Mouse (Mus musculus) kidney, postnatal 14 days (tissue): ENCODE results near the gene Gmppa.
A peak's percentile ranks its signal among the peaks of the same experiment; 100 is the strongest.

Source experiments
- DNase-seq: peaks from one replicate; pipeline ENCODE4 v3.0.0; 2022; ENCODE audit warnings: mixed read lengths

The Gmppa gene

GRCm38 (mm10) chr1:75456746-75457564 lies 21.2 kb downstream of the Gmppa start:
- DNase-seq: no peak

- DNase-seq: no peak
These were observed 21.9 kb downstream of the Gmppa start for GRCm38 (mm10) chr1:75457710-75458024.

DNA sequence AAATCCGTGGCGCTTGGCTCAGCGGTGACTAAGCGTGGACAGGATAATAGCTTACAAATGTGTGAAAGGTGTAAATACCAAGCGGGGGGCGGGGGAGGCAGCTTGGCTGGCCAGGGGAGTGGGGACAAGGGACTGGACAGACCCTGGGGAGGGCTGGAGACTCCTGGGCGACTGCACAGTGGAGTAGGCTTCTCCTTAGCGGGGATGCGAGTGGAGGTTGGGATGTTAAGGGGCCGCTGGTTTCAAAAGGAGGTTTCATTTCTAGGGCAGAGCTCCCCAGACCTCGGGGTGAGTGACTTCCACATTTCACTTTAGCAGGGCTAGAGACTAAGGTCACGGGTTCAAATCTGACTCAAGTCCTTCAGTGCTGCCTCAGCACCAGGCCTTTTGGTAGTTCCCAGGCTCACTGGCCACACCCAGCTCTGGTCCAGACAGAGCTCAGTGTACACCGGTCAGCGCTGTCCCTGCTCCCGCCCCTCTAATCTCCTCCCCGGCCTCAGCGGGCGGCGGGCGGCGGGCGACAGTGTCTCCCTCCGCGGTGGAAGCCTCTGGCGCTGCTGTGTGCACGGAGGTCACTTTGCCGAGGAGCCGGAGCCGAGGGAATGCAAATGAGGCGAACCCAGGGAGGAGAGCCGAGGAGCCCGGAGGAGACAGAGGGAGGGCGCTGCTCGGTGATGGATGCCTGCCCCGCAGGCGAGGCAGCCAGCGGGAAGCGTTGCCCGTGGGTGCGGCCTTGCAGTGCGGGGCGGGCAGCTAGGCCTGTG lies 22.5 kb downstream of the Gmppa start:
- DNase-seq: peak; percentile 61

DNA sequence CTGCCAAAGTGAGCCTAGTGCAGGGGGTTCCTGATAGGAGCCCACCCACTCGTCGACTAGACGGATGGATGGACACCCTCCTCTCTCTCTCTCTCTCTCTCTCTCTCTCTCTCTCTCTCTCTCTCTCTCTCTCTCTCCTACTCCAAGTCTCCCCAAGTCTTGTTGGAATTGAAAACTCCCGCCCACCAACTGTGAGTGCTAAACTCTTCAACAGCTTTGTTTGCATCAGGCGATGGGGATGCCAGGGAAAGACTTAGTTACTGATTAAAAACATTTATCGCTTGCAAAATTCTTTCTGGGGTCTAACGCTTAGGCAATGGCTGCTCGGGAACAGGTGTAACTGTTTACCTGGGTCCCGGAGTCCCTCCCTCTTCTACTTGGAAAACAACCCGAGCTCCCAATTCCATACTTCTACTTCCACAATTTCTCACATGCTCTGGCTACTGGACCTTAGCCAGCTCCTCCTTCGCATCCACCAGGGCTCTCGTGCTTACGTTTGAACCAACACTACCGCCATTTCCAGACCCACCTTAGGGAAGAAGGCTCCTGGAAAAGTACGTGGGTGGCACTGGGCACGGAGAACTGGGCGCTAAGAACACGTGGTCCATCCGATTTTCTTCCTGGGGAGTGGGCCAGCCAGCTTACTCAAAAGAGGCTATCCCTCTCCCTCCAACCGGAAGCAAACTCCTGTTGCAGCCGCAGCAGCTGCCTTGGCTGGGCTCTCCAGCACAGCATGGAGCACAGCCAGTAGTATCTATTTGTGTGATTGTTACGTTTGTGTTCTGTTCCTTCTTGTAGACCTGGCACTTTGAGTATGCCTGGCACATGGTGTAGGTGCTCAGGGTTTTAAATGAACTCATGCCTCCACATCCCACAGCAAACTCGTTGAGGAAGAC lies 23.3 kb downstream of the Gmppa start:
- DNase-seq: peak; percentile 48

DNA sequence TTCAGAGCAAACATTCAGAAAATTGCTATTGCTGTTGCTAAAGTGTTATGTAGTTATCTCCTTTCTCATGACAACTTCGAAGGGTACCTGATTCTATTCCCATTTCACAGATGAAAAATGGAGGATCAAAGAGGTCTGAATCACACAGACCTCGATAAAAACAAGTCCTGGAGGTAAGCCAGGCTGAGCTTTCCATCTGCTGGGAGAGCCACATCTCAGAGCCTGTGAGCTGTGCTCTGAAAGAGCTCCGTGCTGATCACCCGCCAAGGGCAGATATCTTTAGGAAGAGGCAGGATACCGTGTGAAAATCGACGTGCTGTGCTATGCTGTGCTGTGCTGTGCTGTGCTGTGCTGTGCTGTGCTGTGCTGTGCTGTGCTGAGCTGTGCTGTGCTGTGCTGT lies 24.6 kb downstream of the Gmppa start:
- no peak for DNase-seq

DNA sequence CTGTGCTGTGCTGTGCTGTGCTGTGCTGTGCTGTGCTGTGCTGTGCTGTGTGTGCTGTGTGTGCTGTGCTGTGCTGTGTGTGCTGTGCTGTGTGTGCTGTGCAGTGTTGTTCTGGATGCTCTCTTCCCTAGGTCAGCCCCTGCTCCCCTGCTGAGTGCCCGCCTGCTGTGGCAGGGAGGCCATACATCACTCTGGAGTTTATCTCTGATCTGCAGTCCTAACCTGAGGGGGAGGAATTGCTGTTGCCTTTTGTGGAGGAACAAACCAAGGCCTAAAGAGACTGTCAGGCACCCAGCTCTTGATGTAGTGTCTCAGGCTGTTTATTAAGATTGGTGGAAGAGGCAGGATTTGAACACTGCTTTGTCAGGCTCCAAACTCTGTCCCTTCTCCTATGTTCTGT lies 26.9 kb downstream of the Gmppa start:
- DNase-seq: no peak

DNA sequence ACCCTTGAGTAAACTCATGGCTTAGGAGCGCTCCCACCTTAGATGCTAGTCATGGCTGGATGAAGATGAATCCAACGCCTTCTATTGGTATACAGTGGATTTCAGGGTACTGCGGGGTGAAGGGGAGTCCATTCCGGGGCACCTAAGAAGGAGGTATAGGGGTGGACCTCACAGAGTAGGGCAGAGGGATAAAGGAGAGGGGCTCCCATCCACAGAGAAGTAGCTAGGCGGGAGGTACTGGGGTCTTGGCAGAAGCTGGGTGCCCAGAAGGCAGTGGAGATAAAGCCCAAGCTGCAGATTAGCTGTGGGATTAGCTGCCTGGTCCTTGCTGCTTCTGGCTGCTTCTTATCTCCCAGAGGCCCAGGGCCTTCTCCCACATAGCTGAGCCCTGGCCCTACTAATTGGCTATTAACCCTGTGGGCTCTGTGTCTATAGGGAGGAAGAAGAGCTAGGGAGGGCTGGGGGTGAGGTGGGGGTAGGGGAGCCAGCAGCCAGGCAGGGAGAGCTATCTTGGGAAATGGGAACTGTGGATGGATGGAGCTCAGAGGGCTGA lies 28.0 kb downstream of the Gmppa start:
- DNase-seq: no peak

DNA sequence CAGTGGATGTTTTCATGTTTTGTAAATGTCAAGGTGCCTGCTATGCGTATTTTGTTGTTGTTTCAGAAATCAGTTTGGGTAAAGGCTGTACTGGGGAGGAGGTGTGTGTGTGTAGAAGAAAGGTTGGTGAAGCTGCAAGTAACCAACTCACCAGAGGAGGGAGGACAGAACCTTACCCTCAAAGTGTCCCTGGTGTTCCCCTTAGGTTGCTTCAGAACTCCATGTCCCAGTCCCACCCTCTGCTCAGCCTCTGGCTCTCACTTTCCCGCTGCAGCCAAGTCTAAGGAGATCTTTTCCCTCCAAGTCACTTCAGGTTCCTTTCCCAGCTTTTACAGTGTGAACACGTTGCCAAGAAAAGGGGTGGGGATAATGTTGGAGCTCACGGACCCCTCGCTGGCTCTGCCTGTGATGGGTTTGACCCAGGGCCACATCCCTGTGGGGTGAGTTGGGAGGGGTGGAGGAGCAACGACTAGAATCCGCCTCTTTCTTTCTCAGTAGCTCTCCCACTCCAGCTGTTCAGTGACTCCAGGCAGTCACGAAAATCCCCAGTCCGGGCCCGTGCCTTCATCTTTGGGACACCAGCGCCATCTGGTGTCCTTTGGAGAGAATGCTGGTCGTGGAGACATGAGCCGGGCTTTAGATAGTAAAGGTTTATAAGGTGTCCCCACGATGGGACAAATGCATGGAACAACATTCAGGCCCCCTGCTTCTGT lies 31.6 kb downstream of the Gmppa start:
- peak; percentile 86 for DNase-seq

- DNase-seq: no peak
These were observed 33.6 kb downstream of the Gmppa start for GRCm38 (mm10) chr1:75469287-75469825.

DNA sequence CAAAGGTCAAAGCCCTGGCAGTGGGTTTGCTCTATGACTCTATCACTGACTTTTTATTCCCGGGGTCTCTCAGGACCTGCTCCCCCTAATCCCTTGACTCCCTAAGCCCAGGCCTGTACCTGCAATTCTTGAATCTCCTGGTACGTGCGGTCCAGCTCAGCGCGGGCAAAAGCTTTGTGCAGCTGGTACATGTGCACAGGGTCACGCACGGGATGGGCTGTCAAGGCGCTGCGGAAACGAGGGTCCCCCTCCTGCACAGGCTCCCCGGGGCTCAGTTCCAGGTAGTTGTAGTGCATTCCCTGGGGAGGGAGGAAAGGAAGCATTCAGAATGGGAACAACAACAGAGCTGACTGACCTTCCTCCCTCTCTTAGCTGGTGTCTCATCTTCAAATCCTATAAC lies 40.7 kb downstream of the Gmppa start:
- DNase-seq: no peak

DNA sequence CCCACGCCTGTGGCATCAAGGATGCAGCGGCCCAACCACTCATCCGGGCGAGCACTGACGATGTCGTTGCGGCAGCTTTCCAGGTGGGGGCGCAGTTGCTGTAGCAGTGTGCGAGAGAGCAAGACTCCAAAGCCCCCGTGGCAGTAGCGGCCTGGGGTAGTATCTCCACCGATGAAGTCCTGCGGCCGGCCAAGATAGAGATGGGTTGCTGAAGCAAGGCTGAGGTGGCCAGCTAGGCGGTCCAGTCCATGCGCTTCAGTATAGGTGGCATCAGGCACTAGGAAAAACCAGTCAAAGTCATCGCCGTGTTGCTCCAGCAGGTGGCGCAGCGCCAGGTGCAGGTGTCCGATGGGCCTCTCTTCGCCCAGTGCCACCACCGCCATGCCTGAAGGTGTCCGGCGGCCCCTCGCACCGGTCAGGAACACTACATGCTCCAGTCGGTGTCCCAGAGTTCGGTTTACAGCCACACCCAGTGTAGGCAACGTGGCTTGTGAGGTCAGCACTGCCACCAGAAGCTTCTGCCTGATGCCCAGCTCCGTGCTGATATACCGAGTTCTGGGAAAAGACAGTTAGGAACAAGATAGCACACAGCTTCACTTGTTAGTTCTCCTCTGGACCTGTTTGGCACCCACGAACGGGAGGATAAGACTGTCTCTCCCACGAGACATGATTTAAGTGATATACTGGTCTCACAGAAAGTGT lies 41.7 kb downstream of the Gmppa start:
- peak; percentile 91 for DNase-seq

GRCm38 (mm10) chr1:75477966-75478290 lies 42.2 kb downstream of the Gmppa start:
- DNase-seq: no peak

GRCm38 (mm10) chr1:75478497-75478896 lies 42.8 kb downstream of the Gmppa start:
- DNase-seq: peak; percentile 77

DNA sequence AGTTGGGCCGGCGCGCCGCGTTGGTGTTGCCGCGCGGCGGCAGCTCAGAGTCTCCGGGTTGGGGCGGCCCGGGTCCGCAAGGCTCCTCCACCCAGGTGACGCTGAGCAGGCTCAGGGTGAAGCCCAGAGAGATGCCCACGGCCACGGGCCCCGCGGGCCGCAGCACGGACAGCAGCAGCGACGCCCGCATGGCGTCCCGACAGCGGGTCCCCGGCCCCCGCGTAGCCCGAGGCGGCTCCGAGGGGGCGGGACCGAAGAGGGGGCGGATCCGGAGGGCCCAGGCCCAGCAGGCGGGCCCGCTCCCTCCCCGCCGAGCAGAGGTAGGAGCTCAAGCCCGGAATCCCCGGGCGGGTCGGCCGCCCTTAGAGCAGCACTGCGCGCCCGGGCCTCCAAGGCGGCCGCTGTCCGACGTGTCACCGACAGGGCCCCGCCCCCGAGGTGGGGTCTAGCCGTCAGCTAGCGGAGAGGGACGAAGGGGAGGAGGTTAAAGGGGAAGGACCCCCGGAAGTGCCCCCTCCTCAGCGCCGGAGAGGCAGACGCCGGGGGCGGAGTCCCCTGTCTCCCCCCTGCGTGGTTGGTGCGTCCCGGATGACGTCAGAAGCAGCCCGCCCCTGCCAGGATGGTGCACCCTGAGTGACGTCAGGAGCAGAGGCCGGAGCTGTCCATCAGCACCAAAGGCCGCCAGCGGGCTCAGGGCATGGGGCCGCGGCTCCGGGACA lies 43.3 kb downstream of the Gmppa start, which contains the start of the genes Chpf and Tmem198:
Gene Chpf (minus strand): TSS at position 392 of the 719 bp plus-strand sequence.
Gene Tmem198 (plus strand): TSS at position 617 of the 719 bp plus-strand sequence.
- peak; percentile 98 for DNase-seq

GRCm38 (mm10) chr1:75479635-75479989 lies 43.9 kb downstream of the Gmppa start:
- DNase-seq: no peak

- no peak for DNase-seq
These were observed 44.3 kb downstream of the Gmppa start for GRCm38 (mm10) chr1:75480036-75480435.

DNA sequence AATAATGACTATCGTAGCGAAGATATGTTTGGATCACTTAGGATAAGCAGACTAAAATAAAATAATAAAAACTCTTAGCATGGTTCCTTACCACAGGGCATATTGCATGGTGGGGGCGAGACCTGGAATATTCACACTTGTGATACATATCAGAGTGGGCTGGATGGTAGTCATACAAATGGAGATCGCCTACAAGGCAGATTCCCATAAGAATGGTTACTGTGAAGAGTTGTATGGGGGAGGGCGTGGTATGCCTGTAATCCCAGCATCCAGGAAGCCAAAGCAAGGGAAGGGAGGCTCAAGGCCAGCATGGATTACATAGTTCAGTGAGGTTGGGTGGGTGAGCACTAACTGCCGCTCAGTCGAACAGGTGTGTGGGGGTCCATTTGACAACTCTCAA lies 45.0 kb downstream of the Gmppa start:
- DNase-seq: no peak

- peak; percentile 63 for DNase-seq
These were observed 50.8 kb downstream of the Gmppa start for GRCm38 (mm10) chr1:75486561-75486960.

DNA sequence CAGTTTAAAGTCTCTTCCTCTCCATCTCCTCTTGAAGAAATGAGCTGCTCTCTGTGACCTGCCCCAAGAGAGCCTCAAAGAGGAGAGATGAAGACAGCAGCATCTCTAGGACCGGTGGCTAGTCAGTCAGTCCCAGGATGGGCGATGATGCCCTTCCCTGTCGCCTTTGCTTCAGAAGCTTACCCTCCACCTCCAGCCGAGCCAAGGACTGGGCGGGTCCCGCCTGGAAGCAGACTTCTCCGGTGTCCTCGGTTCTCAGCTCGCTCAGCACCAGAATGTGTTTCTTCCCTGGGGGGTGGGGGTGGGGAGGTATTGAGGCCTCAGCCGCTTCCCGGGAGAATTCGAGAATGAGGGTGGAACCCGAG lies 51.3 kb downstream of the Gmppa start:
- DNase-seq: no peak

DNA sequence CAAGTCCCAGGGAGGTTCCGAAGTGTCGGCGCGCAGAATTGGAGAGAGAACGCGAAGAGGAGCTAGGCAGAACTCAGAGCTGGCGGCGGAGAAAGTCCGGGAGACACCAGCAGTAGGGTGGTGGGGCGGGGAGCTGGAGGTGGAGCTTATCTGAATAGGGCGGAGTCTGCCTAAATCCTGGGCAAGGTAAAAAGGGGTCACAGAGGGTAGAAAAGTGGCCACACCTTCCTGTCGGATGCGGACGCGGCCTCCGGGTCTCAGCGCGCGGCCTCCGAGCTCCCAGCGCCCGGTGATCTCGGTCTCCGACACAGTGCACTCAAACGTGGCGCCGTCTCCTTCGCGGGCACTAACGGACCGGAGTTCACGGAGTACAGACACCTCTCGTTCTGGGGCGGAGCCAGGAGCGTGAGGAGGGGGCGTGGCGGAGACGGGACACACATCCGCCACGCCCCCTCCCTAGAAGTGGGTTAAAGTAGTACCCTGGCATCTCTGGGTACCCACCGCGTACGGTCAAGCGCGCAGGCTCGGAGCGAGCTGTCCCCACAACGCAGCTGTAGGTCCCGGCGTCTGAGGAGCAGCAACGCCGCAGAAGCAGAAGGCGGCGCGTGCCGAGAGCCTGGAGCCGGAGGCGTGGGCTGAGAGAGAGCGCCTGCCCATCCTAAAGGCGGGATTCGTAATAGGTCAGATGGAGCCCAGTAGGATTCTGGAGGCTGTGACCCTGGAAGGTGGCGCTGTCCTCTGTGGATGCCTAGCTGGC lies 51.9 kb downstream of the Gmppa start:
- peak; percentile 89 for DNase-seq
